Mouse (Mus musculus) MEL (cell line): ENCODE measurements around the gene Xpnpep1. TPM values are rescaled to one million over a fixed set of nuclear protein-coding genes. Genes with fewer than 3 reads are reported as not detected.

Experiments
- DNase-seq: peaks from one replicate; pipeline ENCODE4 v3.0.0; 2011; ENCODE audit warnings: low read depth, low spot score
- H3K27ac ChIP-seq: 2 replicates; pipeline ENCODE4 v1.5.1; 2012; ENCODE audit warnings: low read depth, mild to moderate bottlenecking, control low read depth, low read length, moderate library complexity; ENCODE audit not compliant: control insufficient read depth
- H3K27me3 ChIP-seq, 2 experiments: fragments of 150-350 bp in 1 of 2; sonication (generic) in 1 of 2; 2 replicates each; pipeline ENCODE4 v1.6.1; 2012; ENCODE audit warnings: low read length in 2 of 2, mild to moderate bottlenecking in 2 of 2, improper control_type of control experiment in 1 of 2, moderate library complexity in 1 of 2; ENCODE audit not compliant: insufficient read depth in 2 of 2, control insufficient read depth in 1 of 2
- H3K36me3 ChIP-seq, 2 experiments: 2 replicates each; pipeline ENCODE4 v1.6.1; 2012 to 2014; ENCODE audit warnings: low read length in 2 of 2, improper control_type of control experiment in 1 of 2, inconsistent platforms in 1 of 2, mild to moderate bottlenecking in 1 of 2; ENCODE audit not compliant: insufficient read depth in 2 of 2, control insufficient read depth in 1 of 2
- H3K4me1 ChIP-seq, 2 experiments: fragments of 150-350 bp in 1 of 2; sonication (generic) in 1 of 2; 2 replicates each; pipeline ENCODE4 v1.6.1; 2012; ENCODE audit warnings: low read length in 2 of 2, improper control_type of control experiment in 1 of 2, mild to moderate bottlenecking in 1 of 2; ENCODE audit not compliant: insufficient read depth in 2 of 2, control insufficient read depth in 1 of 2
- H3K4me3 ChIP-seq, 2 experiments: fragments of 150-350 bp in 1 of 2; sonication (generic) in 1 of 2; 2 replicates each; pipeline ENCODE4 v1.5.1; 2012; ENCODE audit warnings: low read depth in 2 of 2, low read length in 2 of 2, mild to moderate bottlenecking in 2 of 2, moderate library complexity in 2 of 2, control low read depth in 1 of 2, improper control_type of control experiment in 1 of 2; ENCODE audit not compliant: control insufficient read depth in 1 of 2, insufficient read depth in 1 of 2
- H3K79me2 ChIP-seq: 2 replicates; pipeline ENCODE4 v1.6.1; 2012; ENCODE audit warnings: mild to moderate bottlenecking, low read length, moderate library complexity; ENCODE audit not compliant: control insufficient read depth, poor library complexity, insufficient read depth
- H3K9ac ChIP-seq: 2 replicates; pipeline ENCODE4 v1.6.1; 2012; ENCODE audit warnings: low read depth, mild to moderate bottlenecking, control low read depth, low read length, moderate library complexity; ENCODE audit not compliant: control insufficient read depth, poor library complexity, severe bottlenecking
- H3K9me3 ChIP-seq: fragments of 150-350 bp; sonication (generic); replicated peaks from 2 replicates; pipeline ENCODE4 v1.6.1; 2012; ENCODE audit warnings: mild to moderate bottlenecking, low read length, improper control_type of control experiment, moderate library complexity; ENCODE audit not compliant: insufficient read depth
- BHLHE40 ChIP-seq: IDR thresholded peaks from 2 replicates; pipeline ENCODE4 v1.6.1; 2012; ENCODE audit warnings: low read depth, mild to moderate bottlenecking, inconsistent platforms, low read length, improper control_type of control experiment, borderline replicate concordance
- CHD2 ChIP-seq: IDR thresholded peaks from 2 replicates; pipeline ENCODE4 v1.6.1; 2011; ENCODE audit warnings: low read length, improper control_type of control experiment
- CTCF ChIP-seq, 3 experiments: IDR thresholded peaks in 2 of 3; conservative IDR thresholded peaks in 1 of 3; 2 replicates each; pipeline ENCODE4 v1.5.1; 2011 to 2012; ENCODE audit warnings: low read length in 3 of 3, low read depth in 2 of 3, mild to moderate bottlenecking in 2 of 3, improper control_type of control experiment in 1 of 3, inconsistent platforms in 1 of 3, mixed read lengths in 1 of 3, moderate library complexity in 1 of 3; ENCODE audit not compliant: control insufficient read depth in 1 of 3, insufficient read depth in 1 of 3, poor library complexity in 1 of 3, severe bottlenecking in 1 of 3
- GABPA ChIP-seq: IDR thresholded peaks from 2 replicates; pipeline ENCODE4 v1.6.1; 2012; ENCODE audit warnings: low read depth, mild to moderate bottlenecking, inconsistent platforms, low read length, improper control_type of control experiment, moderate library complexity
- HCFC1 ChIP-seq: IDR thresholded peaks from 2 replicates; pipeline ENCODE4 v1.6.1; 2012; ENCODE audit warnings: low read depth, mild to moderate bottlenecking, inconsistent platforms, low read length, improper control_type of control experiment, moderate library complexity
- JUND ChIP-seq: IDR thresholded peaks from 2 replicates; pipeline ENCODE4 v1.6.1; 2011; ENCODE audit warnings: low read depth, mild to moderate bottlenecking, improper control_type of control experiment, low read length
- KAT2A ChIP-seq: conservative IDR thresholded peaks from 2 replicates; pipeline ENCODE4 v1.6.1; 2012; ENCODE audit warnings: low read depth, low read length, improper control_type of control experiment, inconsistent platforms
- MYB ChIP-seq: IDR thresholded peaks from 2 replicates; pipeline ENCODE4 v1.6.1; 2011; ENCODE audit warnings: mild to moderate bottlenecking, low read depth, low read length, improper control_type of control experiment
- NRF1 ChIP-seq: IDR thresholded peaks from 2 replicates; pipeline ENCODE4 v1.6.1; 2014; ENCODE audit warnings: low read depth, mild to moderate bottlenecking, inconsistent platforms, low read length, improper control_type of control experiment, moderate library complexity; ENCODE audit not compliant: poor library complexity, insufficient read depth, severe bottlenecking
- POLR2A ChIP-seq, 2 experiments: IDR thresholded peaks; 2 replicates each; pipeline ENCODE4 v1.6.1; 2011 to 2012; ENCODE audit warnings: low read length in 2 of 2, mild to moderate bottlenecking in 2 of 2, control low read depth in 1 of 2, improper control_type of control experiment in 1 of 2, low read depth in 1 of 2, moderate library complexity in 1 of 2; ENCODE audit not compliant: control insufficient read depth in 1 of 2, insufficient read depth in 1 of 2, poor library complexity in 1 of 2
- POLR2AphosphoS5 ChIP-seq: IDR thresholded peaks from 2 replicates; pipeline ENCODE4 v1.6.1; 2012; ENCODE audit warnings: low read depth, borderline replicate concordance, mild to moderate bottlenecking, inconsistent platforms, low read length, moderate library complexity, mixed read lengths
- RAD21 ChIP-seq: IDR thresholded peaks from 2 replicates; pipeline ENCODE4 v1.6.1; 2011; ENCODE audit warnings: mild to moderate bottlenecking, low read depth, low read length, improper control_type of control experiment
- SMC3 ChIP-seq: IDR thresholded peaks from 2 replicates; pipeline ENCODE4 v1.6.1; 2011; ENCODE audit warnings: low read depth, low read length, improper control_type of control experiment
- UBTF ChIP-seq: IDR thresholded peaks from 2 replicates; pipeline ENCODE4 v1.6.1; 2012; ENCODE audit warnings: low read depth, mild to moderate bottlenecking, inconsistent platforms, low read length, improper control_type of control experiment, moderate library complexity, borderline replicate concordance; ENCODE audit not compliant: insufficient read depth
- USF1 ChIP-seq: IDR thresholded peaks from 2 replicates; pipeline ENCODE4 v1.6.1; 2014; ENCODE audit warnings: low read depth, mild to moderate bottlenecking, inconsistent platforms, low read length, improper control_type of control experiment, moderate library complexity
- ZKSCAN1 ChIP-seq: IDR thresholded peaks from 2 replicates; pipeline ENCODE4 v1.6.1; 2012; ENCODE audit warnings: low read depth, mild to moderate bottlenecking, inconsistent platforms, low read length, improper control_type of control experiment, moderate library complexity
- ZMIZ1 ChIP-seq: IDR thresholded peaks from 2 replicates; pipeline ENCODE4 v1.6.1; 2012; ENCODE audit warnings: low read depth, mild to moderate bottlenecking, inconsistent platforms, low read length, improper control_type of control experiment, moderate library complexity
- polyA plus RNA-seq, 2 experiments: library from polyadenylated mRNA; stranded (reverse) in 1 of 2; unstranded in 1 of 2; fragments of >175 nt in 1 of 2; fragments of >200 nt in 1 of 2; gene quantifications; 2 replicates each; pipeline versions ENCODE4 v1.2.1 to v1.2.4; 2012; ENCODE audit warnings: low replicate concordance in 2 of 2, low read depth in 1 of 2; ENCODE audit not compliant: insufficient read length in 2 of 2, insufficient read depth in 1 of 2, missing spikeins in 1 of 2
- total RNA-seq: library from RNA; depleted of rRNA; stranded (reverse); fragments of 300-350 nt; gene quantifications from 2 replicates; pipeline ENCODE4 v1.2.3, GENCODE M21; 2012

The Xpnpep1 gene
- total and polyA plus RNA-seq, 3 experiments, result 428 to 531 (median 526) TPM

- peak; percentile 86 for TF ChIP-seq RAD21
- no peak for TF ChIP-seq BHLHE40
- no peak for TF ChIP-seq HCFC1
- TF ChIP-seq GABPA, result no peak
Measured at GRCm38 (mm10) chr19:52922678-52923495, 117.1 kb downstream of the Xpnpep1 start (continued).

- DNase-seq, result peak; percentile 18
- H3K36me3 ChIP-seq, result no peaks in the 10 kb centered on the region
- no peaks in the 10 kb centered on the region for H3K4me1 ChIP-seq
- H3K27ac ChIP-seq, result no peak overlapping the region
- no peak overlapping the region for H3K9ac ChIP-seq
- TF ChIP-seq KAT2A (no peak), ZKSCAN1 (no peak), RAD21 (peak; percentile 41), SMC3 (peak; percentile 28), USF1 (no peak), CHD2 (no peak), CTCF (IDR thresholded peaks at IDR 0.05 in 2 of 3, conservative IDR thresholded peaks at IDR 0.05 in 1 of 3; ENCODE audit: control insufficient read depth in 1 of 3, insufficient read depth in 1 of 3, low read depth in 2 of 3, low read length in 3 of 3, poor library complexity in 1 of 3, severe bottlenecking in 1 of 3) (peak; percentile 43 to 62 (median 52))
- no peaks in the 10 kb centered on the region for H3K9me3 ChIP-seq
- H3K27me3 ChIP-seq, result no peaks in the 10 kb centered on the region
- H3K79me2 ChIP-seq, result no peaks in the 10 kb centered on the region
- H3K4me3 ChIP-seq, result no peak overlapping the region
Measured at GRCm38 (mm10) chr19:52904182-52904581, 135.8 kb downstream of the Xpnpep1 start.

- Histone ChIP-seq H3K4me3 (no peak overlapping the region), H3K27ac (no peak overlapping the region), H3K36me3 (no peaks in the 10 kb centered on the region), H3K9ac (no peak overlapping the region), H3K9me3 (no peaks in the 10 kb centered on the region), H3K4me1 (no peaks in the 10 kb centered on the region), H3K79me2 (no peaks in the 10 kb centered on the region), H3K27me3 (no peaks in the 10 kb centered on the region)
- TF ChIP-seq NRF1 (no peak), MYB (no peak), SMC3 (no peak), POLR2A (IDR thresholded peaks at IDR 0.05; ENCODE audit: control insufficient read depth in 1 of 2, insufficient read depth in 1 of 2, low read depth in 1 of 2, low read length in 2 of 2, poor library complexity in 1 of 2) (no peak), UBTF (no peak), GABPA (no peak), CHD2 (no peak), ZMIZ1 (no peak), POLR2AphosphoS5 (no peak), JUND (no peak)
- DNase-seq, result no peak
Measured at GRCm38 (mm10) chr19:52891807-52892442, 148.1 kb downstream of the Xpnpep1 start.
